Mouse (Mus musculus): ENCODE results near the gene Spata13. TPM values are rescaled to one million over a fixed set of nuclear protein-coding genes. Genes with fewer than 3 reads are reported as not detected.

Gene Spata13
- polyA plus RNA-seq, 1 experiment from 2014 or later, result 17.1 TPM

DNA sequence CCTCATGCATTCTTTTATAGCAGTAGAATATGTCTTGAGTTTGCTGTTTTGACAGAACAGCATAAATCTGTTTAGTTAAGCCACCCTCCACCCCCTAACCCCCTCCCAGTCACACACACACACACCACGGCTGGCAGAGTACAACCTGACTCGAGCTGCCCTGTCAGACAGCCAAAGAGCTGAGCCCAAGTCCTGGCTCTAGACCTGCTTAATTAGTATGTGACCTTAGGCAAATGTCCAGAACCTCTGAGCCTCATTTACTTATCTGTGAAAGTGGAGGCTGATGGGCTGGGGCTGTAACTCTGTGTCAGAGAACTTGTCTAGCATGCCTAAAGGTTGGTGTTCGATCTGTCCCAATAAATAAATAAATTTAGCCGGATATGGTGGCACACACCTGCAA is 26.1 kb upstream of the Spata13 start:
- H3K4me2 ChIP-seq (ENCODE audit: low read length), result no peak overlapping the region
- H3K9ac ChIP-seq (ENCODE audit: low read depth, low read length), result no peak overlapping the region
- no peaks in the 10 kb centered on the region for H3K36me3 ChIP-seq (ENCODE audit: control insufficient read depth, insufficient read depth, low read length)
- H3K27me3 ChIP-seq (replicated peaks; ENCODE audit: control insufficient read depth, insufficient read depth, low read length), result no peaks in the 10 kb centered on the region
- 80% methylated on average over 4 of the region's 4 CpGs for WGBS
- ATAC-seq, result no peak
- H3K4me3 ChIP-seq (ENCODE audit: low read length), result no peak overlapping the region
- no peak overlapping the region for H3K27ac ChIP-seq (ENCODE audit: low read depth, low read length)
- no peaks in the 10 kb centered on the region for H3K9me3 ChIP-seq (ENCODE audit: control insufficient read depth, low read length)
- no peaks in the 10 kb centered on the region for H3K4me1 ChIP-seq (ENCODE audit: control insufficient read depth, insufficient read depth, low read depth, low read length)

DNA sequence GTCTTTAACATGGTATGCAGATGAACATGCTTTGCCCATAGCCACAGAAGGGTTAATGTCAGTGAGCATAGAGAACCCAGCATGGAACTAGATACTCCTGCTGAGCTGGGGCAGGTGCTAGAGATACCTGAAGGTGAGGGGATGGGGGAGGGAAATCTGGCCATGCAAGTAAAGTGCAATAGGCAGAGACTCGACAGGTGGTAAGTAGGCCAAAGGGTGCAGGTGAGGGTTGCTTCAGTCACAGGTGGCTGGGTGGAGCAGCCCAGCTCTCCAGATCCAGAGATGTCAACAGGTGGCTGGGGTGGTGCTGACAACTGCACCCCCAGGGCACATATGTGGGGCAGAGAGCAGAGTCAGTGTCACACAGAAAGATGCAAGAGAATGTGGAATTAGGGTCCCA is 24.6 kb upstream of the Spata13 start:
- H3K9me3 ChIP-seq (ENCODE audit: control insufficient read depth, low read length), result no peaks in the 10 kb centered on the region
- 100% methylated on average over 1 of the region's 1 CpGs for WGBS
- no peak overlapping the region for H3K4me2 ChIP-seq (ENCODE audit: low read length)

DNA sequence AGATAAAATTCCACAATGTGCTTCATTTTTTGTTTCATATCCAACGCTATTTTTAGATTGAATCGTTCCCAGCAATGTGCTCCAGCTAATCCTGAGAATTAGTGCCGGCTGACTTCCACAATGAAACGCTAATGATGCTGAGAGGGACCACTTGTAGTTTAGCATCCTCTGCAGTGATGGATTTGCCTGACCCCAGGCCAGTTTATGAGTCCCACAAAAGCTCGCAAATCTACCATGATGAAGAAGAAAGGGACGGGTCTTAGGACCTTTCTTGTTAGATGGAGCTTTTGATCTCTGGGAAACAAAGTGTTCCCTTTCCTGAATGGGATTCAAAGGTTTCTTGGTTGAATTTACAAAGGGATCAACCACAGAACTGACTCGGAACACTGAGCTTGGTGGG is 21.1 kb upstream of the Spata13 start:
- Histone ChIP-seq H3K36me3 (ENCODE audit: control insufficient read depth, insufficient read depth, low read length) (no peaks in the 10 kb centered on the region), H3K27ac (ENCODE audit: low read depth, low read length) (no peak overlapping the region), H3K27me3 (replicated peaks; ENCODE audit: control insufficient read depth, insufficient read depth, low read length) (no peaks in the 10 kb centered on the region), H3K4me3 (ENCODE audit: low read length) (no peak overlapping the region), H3K9me3 (ENCODE audit: control insufficient read depth, low read length) (no peaks in the 10 kb centered on the region), H3K4me1 (ENCODE audit: control insufficient read depth, insufficient read depth, low read depth, low read length) (no peaks in the 10 kb centered on the region; the same call in 1 of the 2 replicates), H3K4me2 (ENCODE audit: low read length) (no peak overlapping the region), H3K9ac (ENCODE audit: low read depth, low read length) (no peak overlapping the region)
- 13% methylated on average over 7 of the region's 7 CpGs for WGBS
- no peak for ATAC-seq

More for the DNA sequence above, 24.6 kb upstream of the Spata13 start:
- no peak overlapping the region for H3K9ac ChIP-seq (ENCODE audit: low read depth, low read length)
- no peaks in the 10 kb centered on the region for H3K27me3 ChIP-seq (replicated peaks; ENCODE audit: control insufficient read depth, insufficient read depth, low read length)
- no peak for ATAC-seq
- no peaks in the 10 kb centered on the region for H3K36me3 ChIP-seq (ENCODE audit: control insufficient read depth, insufficient read depth, low read length)
- no peak overlapping the region for H3K4me3 ChIP-seq (ENCODE audit: low read length)
- no peak overlapping the region for H3K27ac ChIP-seq (ENCODE audit: low read depth, low read length)
- H3K4me1 ChIP-seq (ENCODE audit: control insufficient read depth, insufficient read depth, low read depth, low read length), result no peaks in the 10 kb centered on the region

DNA sequence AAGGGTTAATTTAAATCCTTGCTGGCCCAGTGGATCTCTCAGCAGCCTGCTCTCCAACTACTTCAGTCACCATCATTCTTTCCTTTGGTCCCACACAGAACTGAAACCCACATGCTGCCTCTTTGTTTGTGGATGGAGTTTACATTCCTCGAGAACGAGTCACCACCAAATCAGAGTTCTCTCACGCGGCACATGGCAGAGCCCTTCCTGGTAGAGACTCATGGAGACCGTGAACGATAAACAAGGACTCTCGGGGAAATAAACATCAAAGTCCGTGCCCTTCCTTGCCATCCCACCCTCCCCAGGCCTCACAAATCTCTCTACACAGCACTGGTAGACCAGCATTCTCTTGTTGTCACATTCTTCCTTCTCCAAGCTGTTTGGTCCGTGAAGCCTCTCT is 12.7 kb upstream of the Spata13 start:
- Histone ChIP-seq H3K27me3 (replicated peaks; ENCODE audit: control insufficient read depth, insufficient read depth, low read length) (no peaks in the 10 kb centered on the region), H3K36me3 (ENCODE audit: control insufficient read depth, insufficient read depth, low read length) (no peaks in the 10 kb centered on the region), H3K4me1 (ENCODE audit: control insufficient read depth, insufficient read depth, low read depth, low read length) (no peaks in the 10 kb centered on the region), H3K27ac (ENCODE audit: low read depth, low read length) (no peak overlapping the region), H3K9me3 (ENCODE audit: control insufficient read depth, low read length) (no peaks in the 10 kb centered on the region), H3K4me3 (ENCODE audit: low read length) (no peak overlapping the region), H3K4me2 (ENCODE audit: low read length) (no peak overlapping the region), H3K9ac (ENCODE audit: low read depth, low read length) (no peak overlapping the region)
- no peak for ATAC-seq
- WGBS, result 76% methylated on average over 9 of the region's 9 CpGs

DNA sequence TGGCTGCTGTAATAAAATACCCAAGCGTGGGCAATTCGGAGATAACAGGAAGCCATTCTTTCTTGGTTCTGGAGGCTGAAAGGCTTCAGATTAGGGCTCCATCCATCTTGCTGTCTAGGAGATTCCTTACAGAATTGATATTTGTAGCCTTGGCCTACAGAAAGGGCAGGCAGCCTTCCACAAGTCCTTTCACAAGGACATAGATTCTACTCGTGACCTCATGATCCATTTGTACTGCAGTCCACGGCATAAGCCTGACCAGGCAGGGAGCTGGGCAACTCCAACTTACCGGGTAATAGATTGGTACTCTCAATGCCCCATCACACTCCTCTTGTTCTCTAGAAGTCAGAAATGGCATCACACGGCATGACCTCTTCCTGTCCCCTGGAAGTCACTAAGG is 8.3 kb upstream of the Spata13 start:
- Histone ChIP-seq H3K9me3 (ENCODE audit: control insufficient read depth, low read length) (no peaks in the 10 kb centered on the region), H3K36me3 (ENCODE audit: control insufficient read depth, insufficient read depth, low read length) (no peaks in the 10 kb centered on the region), H3K9ac (ENCODE audit: low read depth, low read length) (no peak overlapping the region), H3K4me2 (ENCODE audit: low read length) (no peak overlapping the region), H3K27me3 (replicated peaks; ENCODE audit: control insufficient read depth, insufficient read depth, low read length) (no peaks in the 10 kb centered on the region), H3K27ac (ENCODE audit: low read depth, low read length) (no peak overlapping the region), H3K4me3 (ENCODE audit: low read length) (no peak overlapping the region), H3K4me1 (ENCODE audit: control insufficient read depth, insufficient read depth, low read depth, low read length) (no peaks in the 10 kb centered on the region)
- WGBS, result 58% methylated on average over 6 of the region's 6 CpGs
- no peak for ATAC-seq

DNA sequence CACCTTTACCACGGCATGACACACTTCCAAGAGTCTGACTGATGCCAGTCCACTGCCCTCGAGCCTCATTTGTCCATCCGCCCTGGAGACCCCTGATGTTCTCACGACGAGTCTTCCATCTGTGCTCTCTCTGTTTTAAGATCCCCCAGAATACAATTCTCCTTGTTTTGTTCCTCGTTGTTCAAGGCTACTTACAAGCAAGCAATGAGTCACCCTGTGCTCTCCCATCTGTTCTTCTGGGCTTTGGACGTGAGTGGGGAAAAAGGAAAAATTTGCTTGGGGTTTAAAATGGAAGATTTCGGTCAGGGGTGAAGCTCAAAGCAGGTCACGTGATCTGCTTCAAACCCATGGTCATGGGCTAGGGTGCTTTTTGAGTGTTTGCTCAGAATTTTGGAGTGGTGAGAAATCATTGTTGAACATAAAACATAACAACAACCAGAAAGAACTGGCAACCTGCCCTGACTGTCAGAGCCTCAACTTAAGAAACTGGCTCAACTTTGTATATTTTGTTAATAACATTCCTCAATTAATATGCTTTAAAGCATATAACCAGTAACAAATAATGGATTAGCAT is 3.8 kb upstream of the Spata13 start:
- no peak for ATAC-seq
- no peak overlapping the region for H3K9ac ChIP-seq (ENCODE audit: low read depth, low read length)
- H3K9me3 ChIP-seq (ENCODE audit: control insufficient read depth, low read length), result no peaks in the 10 kb centered on the region
- H3K4me3 ChIP-seq (ENCODE audit: low read length), result no peak overlapping the region
- H3K4me1 ChIP-seq (ENCODE audit: control insufficient read depth, insufficient read depth, low read depth, low read length), result peaks cover 3% of the 10 kb centered on the region
- no peaks in the 10 kb centered on the region for H3K27me3 ChIP-seq (replicated peaks; ENCODE audit: control insufficient read depth, insufficient read depth, low read length)
- H3K36me3 ChIP-seq (ENCODE audit: control insufficient read depth, insufficient read depth, low read length), result no peaks in the 10 kb centered on the region
- H3K4me2 ChIP-seq (ENCODE audit: low read length), result no peak overlapping the region
- no peak overlapping the region for H3K27ac ChIP-seq (ENCODE audit: low read depth, low read length)
- 76% methylated on average over 9 of the region's 9 CpGs for WGBS

DNA sequence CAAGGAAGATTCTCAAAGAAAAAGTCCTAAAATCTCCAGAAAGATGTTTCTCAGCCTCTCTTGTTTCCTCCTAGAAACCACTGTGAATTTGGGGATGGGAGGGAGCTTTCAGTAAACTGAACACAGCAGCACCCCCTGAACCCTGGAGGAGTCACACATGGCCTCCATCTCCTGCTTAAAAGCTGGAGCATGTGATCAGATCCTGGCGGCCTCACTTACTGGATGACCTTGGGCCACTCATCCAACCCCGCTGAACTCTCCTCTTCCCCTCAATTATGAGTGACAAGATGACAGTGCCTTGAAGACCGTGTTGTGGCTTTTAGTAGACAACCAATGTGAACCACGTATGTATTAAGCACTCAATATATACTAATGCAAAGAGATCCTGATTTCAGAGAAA is 2.8 kb upstream of the Spata13 start:
- no peak overlapping the region for H3K4me2 ChIP-seq (ENCODE audit: low read length)
- 76% methylated on average over 4 of the region's 4 CpGs for WGBS
- no peak overlapping the region for H3K9ac ChIP-seq (ENCODE audit: low read depth, low read length)
- no peak overlapping the region for H3K4me3 ChIP-seq (ENCODE audit: low read length)
- H3K27me3 ChIP-seq (replicated peaks; ENCODE audit: control insufficient read depth, insufficient read depth, low read length), result no peaks in the 10 kb centered on the region
- no peak overlapping the region for H3K27ac ChIP-seq (ENCODE audit: low read depth, low read length)
- H3K36me3 ChIP-seq (ENCODE audit: control insufficient read depth, insufficient read depth, low read length), result no peaks in the 10 kb centered on the region
- H3K9me3 ChIP-seq (ENCODE audit: control insufficient read depth, low read length), result no peaks in the 10 kb centered on the region
- H3K4me1 ChIP-seq (ENCODE audit: control insufficient read depth, insufficient read depth, low read depth, low read length), result peaks cover 12% of the 10 kb centered on the region
- ATAC-seq, result no peak

DNA sequence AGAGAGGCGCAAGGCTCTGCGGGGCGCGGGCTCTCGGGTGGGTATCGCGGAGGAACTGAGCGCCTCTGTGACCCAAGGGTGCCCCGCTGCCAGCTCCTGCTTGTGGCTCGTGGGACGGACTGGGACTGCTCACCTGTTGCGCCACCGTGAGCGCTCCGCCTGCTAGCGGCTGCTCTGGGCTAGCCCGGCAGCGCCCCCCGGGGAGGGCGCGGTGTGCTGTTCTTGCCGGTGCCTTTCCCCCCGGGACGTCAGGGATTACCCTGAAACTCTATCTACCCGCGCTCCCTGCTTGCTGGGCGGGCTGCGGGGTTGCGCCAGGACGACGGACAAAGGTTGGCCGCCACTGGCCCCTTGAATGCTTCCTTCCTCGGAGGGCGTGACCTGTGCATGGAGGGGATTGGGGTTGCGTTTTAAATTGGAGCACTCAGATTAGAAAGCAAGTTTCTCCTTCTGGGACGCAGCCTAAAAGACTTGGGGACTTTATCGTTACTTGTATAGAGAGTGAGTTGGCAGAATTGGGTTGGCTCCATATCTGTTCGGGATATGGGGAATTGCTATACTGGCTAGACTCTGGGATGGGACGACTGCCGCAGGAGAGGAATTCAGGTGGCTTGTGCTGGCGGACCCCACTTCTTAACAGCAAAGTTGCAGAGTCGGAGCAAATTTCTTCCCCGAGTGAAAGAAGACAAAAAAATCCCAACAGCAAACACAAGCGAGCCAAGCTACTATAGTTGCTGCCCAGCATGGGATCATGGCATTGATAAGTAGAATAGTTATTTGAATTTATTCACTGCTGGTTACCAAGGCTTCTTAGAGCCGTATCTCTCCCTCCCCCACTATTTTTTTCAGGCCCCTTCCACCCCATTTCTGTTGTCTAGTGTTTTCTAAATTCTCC is 1.3 kb downstream of the Spata13 start:
- WGBS, result under 1% methylated on average over 43 of the region's 45 CpGs
- peak overlapping the region; percentile 75 for H3K4me3 ChIP-seq (ENCODE audit: low read length)
- peak overlapping the region; percentile 65 for H3K27ac ChIP-seq (ENCODE audit: low read depth, low read length)
- peak overlapping the region; percentile 97 for H3K4me2 ChIP-seq (ENCODE audit: low read length)
- peak overlapping the region; percentile 74 for H3K9ac ChIP-seq (ENCODE audit: low read depth, low read length)
- no peaks in the 10 kb centered on the region for H3K9me3 ChIP-seq (ENCODE audit: control insufficient read depth, low read length)
- no peak for ATAC-seq
- H3K4me1 ChIP-seq (ENCODE audit: control insufficient read depth, insufficient read depth, low read depth, low read length), result peaks cover 29% of the 10 kb centered on the region
- no peaks in the 10 kb centered on the region for H3K27me3 ChIP-seq (replicated peaks; ENCODE audit: control insufficient read depth, insufficient read depth, low read length)
- H3K36me3 ChIP-seq (ENCODE audit: control insufficient read depth, insufficient read depth, low read length), result no peaks in the 10 kb centered on the region

DNA sequence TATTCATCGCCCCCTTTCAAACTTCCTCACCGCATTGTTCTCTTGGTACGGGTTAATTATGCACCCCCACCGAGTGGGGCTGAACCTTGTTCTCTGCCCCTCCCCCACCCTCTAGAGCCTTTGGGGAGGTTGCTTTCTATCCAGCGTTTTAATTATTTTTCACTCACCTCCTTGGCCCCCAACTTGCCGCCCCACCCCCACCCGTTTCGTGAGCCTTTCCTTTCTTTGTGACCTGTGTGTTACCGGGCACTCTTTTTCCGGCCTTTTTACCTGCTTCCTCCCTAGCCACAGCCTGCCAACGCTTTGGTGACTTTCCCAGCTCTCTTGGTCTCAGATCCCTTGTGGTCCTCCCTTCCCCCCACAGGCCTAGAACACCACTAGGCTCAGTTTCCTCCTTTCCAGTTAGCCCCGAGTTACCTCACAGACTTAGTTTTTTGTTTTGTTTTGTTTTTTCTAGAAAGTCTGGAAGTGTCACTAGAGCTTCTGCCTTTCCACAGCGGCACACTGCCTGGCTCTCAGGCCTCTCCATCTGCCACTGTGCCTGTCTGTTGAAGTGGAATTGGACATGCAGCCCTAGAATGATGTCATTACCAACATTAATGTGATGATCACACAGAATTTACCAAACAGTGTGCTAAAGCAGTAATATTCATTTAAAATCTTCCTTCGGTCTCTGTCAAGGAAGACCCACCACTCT is 2.3 kb downstream of the Spata13 start:
- Histone ChIP-seq H3K36me3 (ENCODE audit: control insufficient read depth, insufficient read depth, low read length) (no peaks in the 10 kb centered on the region), H3K9ac (ENCODE audit: low read depth, low read length) (peak overlapping the region; percentile 22; the same call in 1 of the 2 replicates), H3K4me2 (ENCODE audit: low read length) (peak overlapping the region; percentile 97), H3K4me1 (ENCODE audit: control insufficient read depth, insufficient read depth, low read depth, low read length) (peaks cover 29% of the 10 kb centered on the region), H3K9me3 (ENCODE audit: control insufficient read depth, low read length) (no peaks in the 10 kb centered on the region), H3K27me3 (replicated peaks; ENCODE audit: control insufficient read depth, insufficient read depth, low read length) (no peaks in the 10 kb centered on the region), H3K27ac (ENCODE audit: low read depth, low read length) (no peak overlapping the region), H3K4me3 (ENCODE audit: low read length) (peak overlapping the region; percentile 75)
- no peak for ATAC-seq
- 5% methylated on average over 14 of the region's 14 CpGs for WGBS

Data from hindbrain, embryonic 16.5 days (tissue).